Mouse (Mus musculus) heart, adult 2 months (tissue): ENCODE results near the gene Gsta4.
A peak's percentile ranks its signal among the peaks of the same experiment; 100 is the strongest.

Experiments
- CTCF ChIP-seq: fragments of 200-600 bp; IDR thresholded peaks from 2 replicates; pipeline ENCODE4 v1.8.1; 2022; ENCODE audit warnings: antibody characterized with exemption, mild to moderate bottlenecking, moderate library complexity
- EP300 ChIP-seq: fragments of 200-500 bp; IDR thresholded peaks from 2 replicates; pipeline ENCODE4 v1.6.1; 2011; ENCODE audit warnings: low read depth, low read length, control low read depth; ENCODE audit not compliant: insufficient read depth

- TF ChIP-seq CTCF (peak; percentile 17; the same call in 1 of the 2 replicates), EP300 (no peak)
Measured at GRCm38 (mm10) chr9:78166694-78167452, 15.7 kb upstream of the Gsta4 start.
